Mouse (Mus musculus): ENCODE results near the gene Kcnq5. TPM values are rescaled to one million over a fixed set of nuclear protein-coding genes. Genes with fewer than 3 reads are reported as not detected.

Kcnq5 gene
- polyA plus RNA-seq, 1 experiment: 0.10 TPM

- Histone ChIP-seq H3K36me3 (replicated peaks; ENCODE audit: low read length) (no peaks in the 10 kb centered on the region), H3K4me3 (replicated peaks) (no peak overlapping the region), H3K4me1 (peaks cover 39% of the 10 kb centered on the region), H3K9me3 (no peaks in the 10 kb centered on the region), H3K27me3 (replicated peaks) (peaks cover 22% of the 10 kb centered on the region)
- TF ChIP-seq FLI1 (IDR thresholded peaks at IDR 0.05; ENCODE audit: low read length) (no peak), GATA1 (IDR thresholded peaks at IDR 0.05; ENCODE audit: borderline replicate concordance, low read length) (no peak)
Observed at GRCm38 (mm10) chr1:21958013-21958412, 3.7 kb downstream of the Kcnq5 start.

GRCm38 (mm10) chr1:21940831-21941230 is 20.9 kb downstream of the Kcnq5 start:
- no peak for TF ChIP-seq GATA1 (IDR thresholded peaks at IDR 0.05; ENCODE audit: borderline replicate concordance, low read length)
- no peak for TF ChIP-seq FLI1 (IDR thresholded peaks at IDR 0.05; ENCODE audit: low read length)
- Histone ChIP-seq H3K4me3 (replicated peaks) (no peak overlapping the region), H3K36me3 (replicated peaks; ENCODE audit: low read length) (no peaks in the 10 kb centered on the region), H3K27me3 (replicated peaks) (no peaks in the 10 kb centered on the region), H3K4me1 (peaks cover 22% of the 10 kb centered on the region), H3K9me3 (no peaks in the 10 kb centered on the region)

- H3K4me3 ChIP-seq (replicated peaks): no peak overlapping the region
- H3K27me3 ChIP-seq (replicated peaks): no peaks in the 10 kb centered on the region
- no peaks in the 10 kb centered on the region for H3K9me3 ChIP-seq
- H3K4me1 ChIP-seq: no peaks in the 10 kb centered on the region
- no peak for TF ChIP-seq GATA1 (IDR thresholded peaks at IDR 0.05; ENCODE audit: borderline replicate concordance, low read length)
- TF ChIP-seq FLI1 (IDR thresholded peaks at IDR 0.05; ENCODE audit: low read length): no peak
- no peaks in the 10 kb centered on the region for H3K36me3 ChIP-seq (replicated peaks; ENCODE audit: low read length)
Observed at GRCm38 (mm10) chr1:21927182-21927581, 34.6 kb downstream of the Kcnq5 start.

DNA sequence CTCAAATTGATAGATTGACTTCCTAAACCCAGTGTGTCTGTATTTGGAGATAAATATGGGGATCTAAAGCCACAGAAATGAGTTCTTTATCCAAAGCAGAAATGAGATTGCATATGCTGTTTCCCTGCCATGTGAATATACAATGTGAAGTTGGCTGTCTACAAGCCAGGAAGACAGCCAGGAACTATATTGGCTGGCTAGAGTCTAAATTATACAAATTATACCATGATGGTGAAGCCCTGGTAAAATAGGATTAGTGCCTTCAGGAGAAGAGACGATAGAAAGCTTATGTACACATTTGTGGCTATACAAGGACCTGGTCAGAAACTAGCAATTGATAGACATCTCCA is 38.5 kb downstream of the Kcnq5 start:
- H3K4me3 ChIP-seq (replicated peaks): no peak overlapping the region
- no peaks in the 10 kb centered on the region for H3K36me3 ChIP-seq (replicated peaks; ENCODE audit: low read length)
- H3K4me1 ChIP-seq: no peaks in the 10 kb centered on the region
- no peaks in the 10 kb centered on the region for H3K27me3 ChIP-seq (replicated peaks)
- no peaks in the 10 kb centered on the region for H3K9me3 ChIP-seq
- TF ChIP-seq GATA1 (IDR thresholded peaks at IDR 0.05; ENCODE audit: borderline replicate concordance, low read length) (no peak), FLI1 (IDR thresholded peaks at IDR 0.05; ENCODE audit: low read length) (no peak)

DNA sequence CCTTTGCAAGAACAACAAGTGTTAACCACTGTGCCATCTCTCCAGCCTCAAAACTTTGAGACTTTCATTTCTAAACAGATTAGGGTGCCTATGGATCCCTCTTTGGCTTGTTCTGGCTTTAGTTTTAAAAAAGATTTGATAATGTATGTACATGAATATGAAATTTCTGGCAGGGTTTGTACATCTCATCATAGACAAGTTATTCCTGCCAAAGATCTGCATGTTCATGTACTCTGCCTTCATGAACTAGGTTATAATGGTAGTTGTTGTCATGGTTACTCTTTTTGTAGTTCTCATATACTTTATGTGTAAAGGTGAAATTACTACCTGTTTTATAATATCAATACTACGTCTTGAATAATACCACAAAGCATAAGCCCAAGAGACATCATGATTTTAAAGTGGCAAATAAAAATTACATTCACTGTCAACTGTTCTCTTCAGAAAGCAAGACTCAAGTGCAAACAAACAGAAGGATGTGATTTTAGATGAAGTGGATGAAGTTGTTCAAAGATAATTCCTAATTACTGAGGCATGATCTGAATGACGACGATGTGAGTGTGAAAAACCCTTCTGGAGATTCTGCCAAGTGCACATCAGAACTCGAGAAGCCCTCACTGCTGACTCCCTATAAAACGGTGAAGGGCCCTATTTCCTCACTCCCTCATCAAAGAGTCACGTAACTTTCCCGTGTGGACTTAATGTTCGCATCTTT is 39.0 kb downstream of the Kcnq5 start:
- Histone ChIP-seq H3K4me3 (replicated peaks) (no peak overlapping the region), H3K27me3 (replicated peaks) (no peaks in the 10 kb centered on the region), H3K36me3 (replicated peaks; ENCODE audit: low read length) (no peaks in the 10 kb centered on the region), H3K4me1 (no peaks in the 10 kb centered on the region), H3K9me3 (no peaks in the 10 kb centered on the region)
- TF ChIP-seq FLI1 (IDR thresholded peaks at IDR 0.05; ENCODE audit: low read length) (no peak), GATA1 (IDR thresholded peaks at IDR 0.05; ENCODE audit: borderline replicate concordance, low read length) (no peak)

GRCm38 (mm10) chr1:21919276-21919675 is 42.5 kb downstream of the Kcnq5 start:
- H3K27me3 ChIP-seq (replicated peaks): no peaks in the 10 kb centered on the region
- H3K4me1 ChIP-seq: no peaks in the 10 kb centered on the region; the same call in 1 of the 2 replicates
- no peak overlapping the region for H3K4me3 ChIP-seq (replicated peaks)
- no peaks in the 10 kb centered on the region for H3K36me3 ChIP-seq (replicated peaks; ENCODE audit: low read length)
- 0 out of 2 replicates have a peak, but pooled peaks cover 2% of the 10 kb centered on the region for H3K9me3 ChIP-seq
- TF ChIP-seq FLI1 (IDR thresholded peaks at IDR 0.05; ENCODE audit: low read length): no peak
- TF ChIP-seq GATA1 (IDR thresholded peaks at IDR 0.05; ENCODE audit: borderline replicate concordance, low read length): no peak

DNA sequence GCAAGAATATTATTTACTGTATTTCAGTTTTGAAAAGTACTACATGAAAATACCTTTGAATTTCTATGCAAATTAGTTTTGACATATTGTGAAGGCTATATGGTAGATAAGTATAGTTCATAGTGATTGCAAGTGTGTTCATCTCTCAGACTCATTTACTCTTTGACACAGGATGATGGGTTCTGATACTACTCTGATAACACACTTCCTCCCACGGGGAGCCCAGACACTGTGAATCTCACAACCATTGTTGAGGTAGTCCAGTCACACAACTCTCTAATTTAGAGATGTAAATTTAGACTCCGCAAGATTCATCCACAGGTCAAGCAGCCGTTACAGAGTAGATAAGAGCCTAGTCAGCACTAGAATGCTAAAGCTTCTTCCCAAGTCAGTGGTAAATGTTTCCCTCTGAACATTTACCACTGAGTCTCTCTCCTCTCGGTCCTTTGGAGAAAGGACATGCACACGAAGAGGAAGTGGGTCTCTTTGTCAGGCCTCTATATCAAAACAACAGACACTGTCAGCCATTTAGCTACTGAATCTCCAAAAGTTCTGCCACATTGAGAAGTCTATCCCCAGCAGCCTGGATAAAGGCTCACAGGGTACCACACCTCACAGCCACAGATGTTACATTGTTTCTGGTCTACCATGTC is 65.5 kb downstream of the Kcnq5 start:
- Histone ChIP-seq H3K36me3 (replicated peaks; ENCODE audit: low read length) (no peaks in the 10 kb centered on the region), H3K9me3 (no peaks in the 10 kb centered on the region), H3K4me1 (peaks cover 9% of the 10 kb centered on the region), H3K4me3 (replicated peaks) (no peak overlapping the region), H3K27me3 (replicated peaks) (no peaks in the 10 kb centered on the region)
- no peak for TF ChIP-seq GATA1 (IDR thresholded peaks at IDR 0.05; ENCODE audit: borderline replicate concordance, low read length)
- no peak for TF ChIP-seq FLI1 (IDR thresholded peaks at IDR 0.05; ENCODE audit: low read length)

DNA sequence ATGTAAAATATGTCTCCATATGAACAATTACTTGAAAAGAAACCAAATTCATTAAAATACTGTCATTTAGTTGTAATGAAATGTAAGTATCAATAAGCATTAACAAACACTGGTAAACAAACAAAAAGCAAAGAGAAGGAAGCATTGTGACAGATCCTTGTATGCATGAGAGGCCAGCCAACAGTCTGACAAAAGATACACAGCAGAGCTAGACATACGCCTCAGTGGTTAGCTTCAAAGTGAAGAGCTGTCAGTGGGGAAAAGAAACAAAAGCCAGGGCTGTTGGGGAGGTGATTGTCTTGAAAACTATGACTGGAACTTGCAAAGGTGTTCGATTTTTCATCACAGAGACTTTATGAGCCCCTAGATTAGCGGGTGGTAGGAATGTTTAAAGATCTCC is 78.0 kb downstream of the Kcnq5 start:
- H3K4me3 ChIP-seq (replicated peaks): no peak overlapping the region
- no peaks in the 10 kb centered on the region for H3K36me3 ChIP-seq (replicated peaks; ENCODE audit: low read length)
- no peaks in the 10 kb centered on the region for H3K4me1 ChIP-seq
- peaks cover 4% of the 10 kb centered on the region; the same call in 1 of the 2 replicates for H3K9me3 ChIP-seq
- no peaks in the 10 kb centered on the region for H3K27me3 ChIP-seq (replicated peaks)
- TF ChIP-seq GATA1 (IDR thresholded peaks at IDR 0.05; ENCODE audit: borderline replicate concordance, low read length): no peak
- no peak for TF ChIP-seq FLI1 (IDR thresholded peaks at IDR 0.05; ENCODE audit: low read length)

GRCm38 (mm10) chr1:21870889-21871288 is 90.9 kb downstream of the Kcnq5 start:
- no peaks in the 10 kb centered on the region for H3K27me3 ChIP-seq (replicated peaks)
- H3K4me1 ChIP-seq: peaks cover 3% of the 10 kb centered on the region; the same call in 1 of the 2 replicates
- H3K9me3 ChIP-seq: no peaks in the 10 kb centered on the region
- no peaks in the 10 kb centered on the region for H3K36me3 ChIP-seq (replicated peaks; ENCODE audit: low read length)
- H3K4me3 ChIP-seq (replicated peaks): no peak overlapping the region
- TF ChIP-seq FLI1 (IDR thresholded peaks at IDR 0.05; ENCODE audit: low read length): no peak

GRCm38 (mm10) chr1:21868484-21868883 is 93.3 kb downstream of the Kcnq5 start:
- Histone ChIP-seq H3K9me3 (no peaks in the 10 kb centered on the region), H3K4me1 (no peaks in the 10 kb centered on the region), H3K4me3 (replicated peaks) (no peak overlapping the region), H3K27me3 (replicated peaks) (no peaks in the 10 kb centered on the region), H3K36me3 (replicated peaks; ENCODE audit: low read length) (no peaks in the 10 kb centered on the region)
- TF ChIP-seq GATA1 (IDR thresholded peaks at IDR 0.05; ENCODE audit: borderline replicate concordance, low read length): no peak
- TF ChIP-seq FLI1 (IDR thresholded peaks at IDR 0.05; ENCODE audit: low read length): no peak
